Mouse (Mus musculus): ENCODE data around the gene Tmprss2. TPM values are rescaled to one million over a fixed set of nuclear protein-coding genes. Genes with fewer than 3 reads are reported as not detected.

The Tmprss2 gene
- polyA plus RNA-seq, 1 experiment = 4.0 TPM

- Histone ChIP-seq H3K36me3 (ENCODE audit: control insufficient read depth, insufficient read depth, low read length) (no peaks in the 10 kb centered on the region), H3K27ac (ENCODE audit: control insufficient read depth, insufficient read depth, low read length) (no peak overlapping the region), H3K4me3 (ENCODE audit: control insufficient read depth, insufficient read depth, low read length) (no peak overlapping the region), H3K4me1 (replicated peaks; ENCODE audit: control insufficient read depth, insufficient read depth, low read length) (no peaks in the 10 kb centered on the region), H3K27me3 (ENCODE audit: control insufficient read depth, insufficient read depth, low read length) (no peaks in the 10 kb centered on the region; the same call in 1 of the 2 replicates)
- TF ChIP-seq POLR2A (IDR thresholded peaks at IDR 0.05; ENCODE audit: control insufficient read depth, extremely low read depth, insufficient read depth, low read length, poor library complexity) = no peak
- TF ChIP-seq CTCF (IDR thresholded peaks at IDR 0.05; ENCODE audit: borderline replicate concordance, control insufficient read depth, extremely low read depth, insufficient read depth, low read length, poor library complexity) = no peak
- no peak for DNase-seq
- 10% methylated on average over 20 of the region's 20 CpGs for WGBS
These were observed 749 bp downstream of the Tmprss2 start for GRCm38 (mm10) chr16:97610246-97610645.

GRCm38 (mm10) chr16:97609676-97610075, 1.3 kb downstream of the Tmprss2 start:
- DNase-seq = no peak
- H3K36me3 ChIP-seq (ENCODE audit: control insufficient read depth, insufficient read depth, low read length) = no peaks in the 10 kb centered on the region
- no peaks in the 10 kb centered on the region for H3K4me1 ChIP-seq (replicated peaks; ENCODE audit: control insufficient read depth, insufficient read depth, low read length)
- no peak for TF ChIP-seq CTCF (IDR thresholded peaks at IDR 0.05; ENCODE audit: borderline replicate concordance, control insufficient read depth, extremely low read depth, insufficient read depth, low read length, poor library complexity)
- no peak for TF ChIP-seq POLR2A (IDR thresholded peaks at IDR 0.05; ENCODE audit: control insufficient read depth, extremely low read depth, insufficient read depth, low read length, poor library complexity)
- H3K27me3 ChIP-seq (ENCODE audit: control insufficient read depth, insufficient read depth, low read length) = no peaks in the 10 kb centered on the region; the same call in 1 of the 2 replicates
- H3K27ac ChIP-seq (ENCODE audit: control insufficient read depth, insufficient read depth, low read length) = no peak overlapping the region
- no peak overlapping the region for H3K4me3 ChIP-seq (ENCODE audit: control insufficient read depth, insufficient read depth, low read length)
- WGBS = 79% methylated on average over 2 of the region's 2 CpGs

- H3K4me3 ChIP-seq (ENCODE audit: control insufficient read depth, insufficient read depth, low read length) = no peak overlapping the region
- no peak overlapping the region for H3K27ac ChIP-seq (ENCODE audit: control insufficient read depth, insufficient read depth, low read length)
- TF ChIP-seq CTCF (IDR thresholded peaks at IDR 0.05; ENCODE audit: borderline replicate concordance, control insufficient read depth, extremely low read depth, insufficient read depth, low read length, poor library complexity) (no peak), POLR2A (IDR thresholded peaks at IDR 0.05; ENCODE audit: control insufficient read depth, extremely low read depth, insufficient read depth, low read length, poor library complexity) (no peak)
- H3K4me1 ChIP-seq (replicated peaks; ENCODE audit: control insufficient read depth, insufficient read depth, low read length) = no peaks in the 10 kb centered on the region
- no peaks in the 10 kb centered on the region; the same call in 1 of the 2 replicates for H3K27me3 ChIP-seq (ENCODE audit: control insufficient read depth, insufficient read depth, low read length)
- no peak for DNase-seq
- H3K36me3 ChIP-seq (ENCODE audit: control insufficient read depth, insufficient read depth, low read length) = no peaks in the 10 kb centered on the region
- 92% methylated on average over 1 of the region's 1 CpGs for WGBS
These were observed 3.0 kb downstream of the Tmprss2 start for GRCm38 (mm10) chr16:97607956-97608355.

- H3K27me3 ChIP-seq (ENCODE audit: control insufficient read depth, insufficient read depth, low read length) = no peaks in the 10 kb centered on the region; the same call in 1 of the 2 replicates
- no peak overlapping the region for H3K4me3 ChIP-seq (ENCODE audit: control insufficient read depth, insufficient read depth, low read length)
- H3K4me1 ChIP-seq (replicated peaks; ENCODE audit: control insufficient read depth, insufficient read depth, low read length) = no peaks in the 10 kb centered on the region
- WGBS = 90% methylated on average over 2 of the region's 2 CpGs
- H3K36me3 ChIP-seq (ENCODE audit: control insufficient read depth, insufficient read depth, low read length) = no peaks in the 10 kb centered on the region
- no peak overlapping the region for H3K27ac ChIP-seq (ENCODE audit: control insufficient read depth, insufficient read depth, low read length)
- TF ChIP-seq CTCF (IDR thresholded peaks at IDR 0.05; ENCODE audit: borderline replicate concordance, control insufficient read depth, extremely low read depth, insufficient read depth, low read length, poor library complexity) = no peak
- TF ChIP-seq POLR2A (IDR thresholded peaks at IDR 0.05; ENCODE audit: control insufficient read depth, extremely low read depth, insufficient read depth, low read length, poor library complexity) = no peak
- no peak for DNase-seq
These were observed 4.2 kb downstream of the Tmprss2 start for GRCm38 (mm10) chr16:97606829-97607228.

- H3K4me1 ChIP-seq (replicated peaks; ENCODE audit: control insufficient read depth, insufficient read depth, low read length) = no peaks in the 10 kb centered on the region
- no peaks in the 10 kb centered on the region for H3K36me3 ChIP-seq (ENCODE audit: control insufficient read depth, insufficient read depth, low read length)
- 90% methylated on average over 9 of the region's 9 CpGs for WGBS
- no peak overlapping the region for H3K4me3 ChIP-seq (ENCODE audit: control insufficient read depth, insufficient read depth, low read length)
- no peaks in the 10 kb centered on the region; the same call in 1 of the 2 replicates for H3K27me3 ChIP-seq (ENCODE audit: control insufficient read depth, insufficient read depth, low read length)
- DNase-seq = no peak
- H3K27ac ChIP-seq (ENCODE audit: control insufficient read depth, insufficient read depth, low read length) = no peak overlapping the region
- no peak for TF ChIP-seq CTCF (IDR thresholded peaks at IDR 0.05; ENCODE audit: borderline replicate concordance, control insufficient read depth, extremely low read depth, insufficient read depth, low read length, poor library complexity)
- no peak for TF ChIP-seq POLR2A (IDR thresholded peaks at IDR 0.05; ENCODE audit: control insufficient read depth, extremely low read depth, insufficient read depth, low read length, poor library complexity)
These were observed 4.9 kb downstream of the Tmprss2 start for GRCm38 (mm10) chr16:97605957-97606721.

- Histone ChIP-seq H3K4me1 (replicated peaks; ENCODE audit: control insufficient read depth, insufficient read depth, low read length) (no peaks in the 10 kb centered on the region), H3K27me3 (ENCODE audit: control insufficient read depth, insufficient read depth, low read length) (no peaks in the 10 kb centered on the region), H3K4me3 (ENCODE audit: control insufficient read depth, insufficient read depth, low read length) (no peak overlapping the region), H3K27ac (ENCODE audit: control insufficient read depth, insufficient read depth, low read length) (no peak overlapping the region), H3K36me3 (ENCODE audit: control insufficient read depth, insufficient read depth, low read length) (no peaks in the 10 kb centered on the region)
- DNase-seq = no peak
- WGBS = 39% methylated on average over 1 of the region's 1 CpGs
- TF ChIP-seq CTCF (IDR thresholded peaks at IDR 0.05; ENCODE audit: borderline replicate concordance, control insufficient read depth, extremely low read depth, insufficient read depth, low read length, poor library complexity) = no peak
- no peak for TF ChIP-seq POLR2A (IDR thresholded peaks at IDR 0.05; ENCODE audit: control insufficient read depth, extremely low read depth, insufficient read depth, low read length, poor library complexity)
These were observed 8.7 kb downstream of the Tmprss2 start for GRCm38 (mm10) chr16:97602256-97602655.

Data from thymus, adult 2 months (tissue).